25 mouse cellular contexts compared by ENCODE assay signal in genomic region chr16:92051777-92052310, GRCm38 (mm10). TPM values are rescaled to one million over a fixed set of nuclear protein-coding genes. Genes with fewer than 3 reads are reported as not detected.
"Had no signal": no experiment of that assay in that cellular context is flagged by ENCODE, and none has a peak within 500 bp of the region (broad histone marks: within the 10 kb centered on the region; RNA-seq: fewer than 3 reads in every experiment).

No protein-coding gene starts in this region.

- H3K4me3 ChIP-seq: kidney, embryonic 15.5 days; layer of hippocampus, adult 2 months; limb, embryonic 10.5 days; limb, embryonic 13.5 days; liver, embryonic 12.5 days; liver, embryonic 15.5 days; lung, embryonic 15.5 days; neural tube, embryonic 12.5 days; neural tube, embryonic 15.5 days; stomach, embryonic 15.5 days had no signal

- H3K27ac ChIP-seq: kidney, embryonic 15.5 days; layer of hippocampus, adult 2 months; limb, embryonic 10.5 days; limb, embryonic 13.5 days; liver, embryonic 12.5 days; liver, embryonic 15.5 days; lung, embryonic 15.5 days; neural tube, embryonic 12.5 days; neural tube, embryonic 15.5 days; stomach, embryonic 15.5 days had no signal

- H3K27me3 ChIP-seq: kidney, embryonic 15.5 days; limb, embryonic 13.5 days; liver, embryonic 12.5 days; liver, embryonic 15.5 days; neural tube, embryonic 12.5 days; neural tube, embryonic 15.5 days; stomach, embryonic 15.5 days had no signal

- DNase-seq: kidney, adult 11 months; kidney, adult 8-10 months; kidney, postnatal 14 days; layer of hippocampus, adult 9-11 months; liver; midbrain, embryonic 14.5 days; right cerebral cortex, postnatal 25 days; spleen, adult 18-20 months; thymus, postnatal 25 days had no signal

- ATAC-seq: liver, embryonic 12.5 days had no signal

- H3K4me2 ChIP-seq: kidney, embryonic 15.5 days; limb, embryonic 13.5 days; liver, embryonic 12.5 days; liver, embryonic 15.5 days; lung, embryonic 15.5 days; midbrain, embryonic 11.5 days; neural tube, embryonic 12.5 days; neural tube, embryonic 15.5 days; stomach, embryonic 15.5 days had no signal

- H3K36me3 ChIP-seq: kidney, embryonic 15.5 days; limb, embryonic 13.5 days; liver, embryonic 12.5 days; liver, embryonic 15.5 days; lung, embryonic 15.5 days; neural tube, embryonic 15.5 days; stomach, embryonic 15.5 days had no signal

- H3K9me3 ChIP-seq: liver, embryonic 15.5 days; neural tube, embryonic 15.5 days; stomach, embryonic 15.5 days had no signal

- H3K9ac ChIP-seq: kidney, embryonic 15.5 days; limb, embryonic 13.5 days; liver, embryonic 12.5 days; liver, embryonic 15.5 days; lung, embryonic 15.5 days; neural tube, embryonic 12.5 days; neural tube, embryonic 15.5 days; stomach, embryonic 15.5 days had no signal

- H3K4me1 ChIP-seq: kidney, embryonic 15.5 days; limb, embryonic 10.5 days; limb, embryonic 13.5 days; liver, embryonic 12.5 days; liver, embryonic 15.5 days; lung, embryonic 15.5 days; neural tube, embryonic 15.5 days; stomach, embryonic 15.5 days had no signal

RNA-seq across cellular contexts. Expression of gene Gm49711, which starts 6.3 kb away (rescaled TPM):
- total RNA-seq: layer of hippocampus, adult 2 months; left cerebral cortex, adult 18-20 months; left cerebral cortex, postnatal 25 days had no signal
- polyA plus RNA-seq: large intestine, adult 2 months; liver, embryonic 12.5 days; liver, embryonic 15.5 days; lung, embryonic 15.5 days; midbrain, embryonic 11.5 days; stomach, embryonic 15.5 days; testis, adult 2 months; thymus, postnatal 0 days had no signal
